Mouse (Mus musculus) MEL (cell line): Measurements from ENCODE around the gene Ubiad1. TPM values are rescaled to one million over a fixed set of nuclear protein-coding genes. Genes with fewer than 3 reads are reported as not detected.

Source experiments
- DNase-seq: peaks from one replicate; pipeline ENCODE4 v3.0.0; 2011; ENCODE audit warnings: low read depth, low spot score
- H3K27ac ChIP-seq: 2 replicates; pipeline ENCODE4 v1.5.1; 2012; ENCODE audit warnings: low read depth, mild to moderate bottlenecking, control low read depth, low read length, moderate library complexity; ENCODE audit not compliant: control insufficient read depth
- H3K27me3 ChIP-seq, 2 experiments: fragments of 150-350 bp in 1 of 2; sonication (generic) in 1 of 2; 2 replicates each; pipeline ENCODE4 v1.6.1; 2012; ENCODE audit warnings: low read length in 2 of 2, mild to moderate bottlenecking in 2 of 2, improper control_type of control experiment in 1 of 2, moderate library complexity in 1 of 2; ENCODE audit not compliant: insufficient read depth in 2 of 2, control insufficient read depth in 1 of 2
- H3K36me3 ChIP-seq, 2 experiments: 2 replicates each; pipeline ENCODE4 v1.6.1; 2012 to 2014; ENCODE audit warnings: low read length in 2 of 2, improper control_type of control experiment in 1 of 2, inconsistent platforms in 1 of 2, mild to moderate bottlenecking in 1 of 2; ENCODE audit not compliant: insufficient read depth in 2 of 2, control insufficient read depth in 1 of 2
- H3K4me1 ChIP-seq, 2 experiments: fragments of 150-350 bp in 1 of 2; sonication (generic) in 1 of 2; 2 replicates each; pipeline ENCODE4 v1.6.1; 2012; ENCODE audit warnings: low read length in 2 of 2, improper control_type of control experiment in 1 of 2, mild to moderate bottlenecking in 1 of 2; ENCODE audit not compliant: insufficient read depth in 2 of 2, control insufficient read depth in 1 of 2
- H3K4me3 ChIP-seq, 2 experiments: fragments of 150-350 bp in 1 of 2; sonication (generic) in 1 of 2; 2 replicates each; pipeline ENCODE4 v1.5.1; 2012; ENCODE audit warnings: low read depth in 2 of 2, low read length in 2 of 2, mild to moderate bottlenecking in 2 of 2, moderate library complexity in 2 of 2, control low read depth in 1 of 2, improper control_type of control experiment in 1 of 2; ENCODE audit not compliant: control insufficient read depth in 1 of 2, insufficient read depth in 1 of 2
- H3K79me2 ChIP-seq: 2 replicates; pipeline ENCODE4 v1.6.1; 2012; ENCODE audit warnings: mild to moderate bottlenecking, low read length, moderate library complexity; ENCODE audit not compliant: control insufficient read depth, poor library complexity, insufficient read depth
- H3K9ac ChIP-seq: 2 replicates; pipeline ENCODE4 v1.6.1; 2012; ENCODE audit warnings: low read depth, mild to moderate bottlenecking, control low read depth, low read length, moderate library complexity; ENCODE audit not compliant: control insufficient read depth, poor library complexity, severe bottlenecking
- H3K9me3 ChIP-seq: fragments of 150-350 bp; sonication (generic); replicated peaks from 2 replicates; pipeline ENCODE4 v1.6.1; 2012; ENCODE audit warnings: mild to moderate bottlenecking, low read length, improper control_type of control experiment, moderate library complexity; ENCODE audit not compliant: insufficient read depth
- CHD2 ChIP-seq: IDR thresholded peaks from 2 replicates; pipeline ENCODE4 v1.6.1; 2011; ENCODE audit warnings: low read length, improper control_type of control experiment
- CTCF ChIP-seq, 3 experiments: IDR thresholded peaks in 2 of 3; conservative IDR thresholded peaks in 1 of 3; 2 replicates each; pipeline ENCODE4 v1.5.1; 2011 to 2012; ENCODE audit warnings: low read length in 3 of 3, low read depth in 2 of 3, mild to moderate bottlenecking in 2 of 3, improper control_type of control experiment in 1 of 3, inconsistent platforms in 1 of 3, mixed read lengths in 1 of 3, moderate library complexity in 1 of 3; ENCODE audit not compliant: control insufficient read depth in 1 of 3, insufficient read depth in 1 of 3, poor library complexity in 1 of 3, severe bottlenecking in 1 of 3
- E2F4 ChIP-seq: IDR thresholded peaks from 2 replicates; pipeline ENCODE4 v1.6.1; 2011; ENCODE audit warnings: low read depth, low read length, improper control_type of control experiment, borderline replicate concordance
- HCFC1 ChIP-seq: IDR thresholded peaks from 2 replicates; pipeline ENCODE4 v1.6.1; 2012; ENCODE audit warnings: low read depth, mild to moderate bottlenecking, inconsistent platforms, low read length, improper control_type of control experiment, moderate library complexity
- KAT2A ChIP-seq: conservative IDR thresholded peaks from 2 replicates; pipeline ENCODE4 v1.6.1; 2012; ENCODE audit warnings: low read depth, low read length, improper control_type of control experiment, inconsistent platforms
- MAFK ChIP-seq: IDR thresholded peaks from 2 replicates; pipeline ENCODE4 v1.6.1; 2011; ENCODE audit warnings: low read depth, mild to moderate bottlenecking, low read length, improper control_type of control experiment, borderline replicate concordance
- MAX ChIP-seq: IDR thresholded peaks from 2 replicates; pipeline ENCODE4 v1.6.1; 2011; ENCODE audit warnings: low read length, improper control_type of control experiment
- MAZ ChIP-seq: IDR thresholded peaks from 2 replicates; pipeline ENCODE4 v1.6.1; 2012; ENCODE audit warnings: low read depth, mild to moderate bottlenecking, inconsistent platforms, low read length, improper control_type of control experiment
- MEF2A ChIP-seq: IDR thresholded peaks from 2 replicates; pipeline ENCODE4 v1.6.1; 2014; ENCODE audit warnings: low read depth, mild to moderate bottlenecking, inconsistent platforms, low read length, improper control_type of control experiment; ENCODE audit not compliant: poor library complexity, insufficient replicate concordance, severe bottlenecking; ENCODE audit errors: extremely low read depth
- MXI1 ChIP-seq: IDR thresholded peaks from 2 replicates; pipeline ENCODE4 v1.6.1; 2011; ENCODE audit warnings: mild to moderate bottlenecking, low read depth, low read length, improper control_type of control experiment
- MYB ChIP-seq: IDR thresholded peaks from 2 replicates; pipeline ENCODE4 v1.6.1; 2011; ENCODE audit warnings: mild to moderate bottlenecking, low read depth, low read length, improper control_type of control experiment
- MYC ChIP-seq: IDR thresholded peaks from 2 replicates; pipeline ENCODE4 v1.6.1; 2011; ENCODE audit warnings: low read depth, mild to moderate bottlenecking, low read length, improper control_type of control experiment, moderate library complexity
- NELFE ChIP-seq: IDR thresholded peaks from 2 replicates; pipeline ENCODE4 v1.6.1; 2011; ENCODE audit warnings: low read depth, low read length, improper control_type of control experiment
- NRF1 ChIP-seq: IDR thresholded peaks from 2 replicates; pipeline ENCODE4 v1.6.1; 2014; ENCODE audit warnings: low read depth, mild to moderate bottlenecking, inconsistent platforms, low read length, improper control_type of control experiment, moderate library complexity; ENCODE audit not compliant: poor library complexity, insufficient read depth, severe bottlenecking
- POLR2AphosphoS2 ChIP-seq: IDR thresholded peaks from 2 replicates; pipeline ENCODE4 v1.6.1; 2011; ENCODE audit warnings: low read length, improper control_type of control experiment
- SIN3A ChIP-seq: IDR thresholded peaks from 2 replicates; pipeline ENCODE4 v1.6.1; 2012; ENCODE audit warnings: low read length, improper control_type of control experiment, inconsistent platforms
- SMC3 ChIP-seq: IDR thresholded peaks from 2 replicates; pipeline ENCODE4 v1.6.1; 2011; ENCODE audit warnings: low read depth, low read length, improper control_type of control experiment
- TBP ChIP-seq: IDR thresholded peaks from 2 replicates; pipeline ENCODE4 v1.8.0; 2011; ENCODE audit warnings: low read depth, low read length, improper control_type of control experiment
- UBTF ChIP-seq: IDR thresholded peaks from 2 replicates; pipeline ENCODE4 v1.6.1; 2012; ENCODE audit warnings: low read depth, mild to moderate bottlenecking, inconsistent platforms, low read length, improper control_type of control experiment, moderate library complexity, borderline replicate concordance; ENCODE audit not compliant: insufficient read depth
- USF2 ChIP-seq, 2 experiments: IDR thresholded peaks; 2 replicates each; pipeline ENCODE4 v1.6.1; 2011 to 2012; ENCODE audit warnings: improper control_type of control experiment in 2 of 2, low read length in 2 of 2, borderline replicate concordance in 1 of 2, inconsistent platforms in 1 of 2, low read depth in 1 of 2, mild to moderate bottlenecking in 1 of 2; ENCODE audit not compliant: insufficient read depth in 1 of 2
- ZC3H11A ChIP-seq: IDR thresholded peaks from 2 replicates; pipeline ENCODE4 v1.6.1; 2012; ENCODE audit warnings: low read depth, mild to moderate bottlenecking, inconsistent platforms, low read length, improper control_type of control experiment
- ZKSCAN1 ChIP-seq: IDR thresholded peaks from 2 replicates; pipeline ENCODE4 v1.6.1; 2012; ENCODE audit warnings: low read depth, mild to moderate bottlenecking, inconsistent platforms, low read length, improper control_type of control experiment, moderate library complexity
- ZMIZ1 ChIP-seq: IDR thresholded peaks from 2 replicates; pipeline ENCODE4 v1.6.1; 2012; ENCODE audit warnings: low read depth, mild to moderate bottlenecking, inconsistent platforms, low read length, improper control_type of control experiment, moderate library complexity
- ZNF384 ChIP-seq: IDR thresholded peaks from 2 replicates; pipeline ENCODE4 v1.6.1; 2012; ENCODE audit warnings: low read depth, mild to moderate bottlenecking, inconsistent platforms, low read length, improper control_type of control experiment
- polyA plus RNA-seq, 2 experiments: library from polyadenylated mRNA; stranded (reverse) in 1 of 2; unstranded in 1 of 2; fragments of >175 nt in 1 of 2; fragments of >200 nt in 1 of 2; gene quantifications; 2 replicates each; pipeline versions ENCODE4 v1.2.1 to v1.2.4; 2012; ENCODE audit warnings: low replicate concordance in 2 of 2, low read depth in 1 of 2; ENCODE audit not compliant: insufficient read length in 2 of 2, insufficient read depth in 1 of 2, missing spikeins in 1 of 2
- total RNA-seq: library from RNA; depleted of rRNA; stranded (reverse); fragments of 300-350 nt; gene quantifications from 2 replicates; pipeline ENCODE4 v1.2.3, GENCODE M21; 2012

Gene Ubiad1
- total and polyA plus RNA-seq, 3 experiments, result 19.4 to 24.3 TPM; not detected in 1

DNA sequence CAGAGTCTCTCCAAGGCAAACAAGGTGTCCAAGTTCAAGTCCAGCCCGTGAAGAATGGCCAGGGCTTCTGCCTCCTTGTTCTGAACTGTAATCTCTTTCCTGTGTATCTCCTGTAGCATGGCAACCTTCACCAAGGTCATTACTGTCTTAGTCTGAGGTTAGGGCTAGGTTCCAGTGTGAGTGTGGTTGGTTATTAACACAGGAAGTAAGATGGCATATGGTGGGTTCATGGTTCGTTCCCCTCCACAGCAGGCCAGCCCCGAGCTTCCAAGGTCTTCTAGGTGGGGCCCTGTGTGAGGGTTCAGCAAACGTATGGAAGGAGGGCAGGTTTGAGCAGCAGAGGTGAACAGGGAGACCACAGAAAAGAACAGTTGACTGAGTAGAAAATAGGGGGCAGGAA lies 12.1 kb downstream of the Ubiad1 start:
- H3K9me3 ChIP-seq, result no peaks in the 10 kb centered on the region
- no peak overlapping the region for H3K9ac ChIP-seq
- DNase-seq, result no peak
- no peak overlapping the region for H3K27ac ChIP-seq
- H3K4me1 ChIP-seq, result peaks cover 0 to 6% of the 10 kb centered on the region in 2 experiments; a peak in 2 of 4 replicates
- H3K4me3 ChIP-seq, result no peak overlapping the region
- H3K79me2 ChIP-seq, result no peaks in the 10 kb centered on the region; the same call in 1 of the 2 replicates
- no peak for TF ChIP-seq NRF1
- TF ChIP-seq MAZ, result no peak
- TF ChIP-seq POLR2AphosphoS2, result no peak
- TF ChIP-seq MAX, result no peak
- TF ChIP-seq ZC3H11A, result no peak
- TF ChIP-seq MAFK, result no peak
- TF ChIP-seq ZNF384, result no peak
- no peak for TF ChIP-seq HCFC1
- no peak for TF ChIP-seq NELFE
- TF ChIP-seq SMC3, result no peak
- TF ChIP-seq SIN3A, result no peak
- TF ChIP-seq ZMIZ1, result no peak
- no peak for TF ChIP-seq ZKSCAN1
- no peak for TF ChIP-seq KAT2A
- TF ChIP-seq, all 39 proteins: peak for 0
- no peaks in the 10 kb centered on the region for H3K27me3 ChIP-seq
- peaks cover 2% of the 10 kb centered on the region in 2 experiments; a peak in 2 of 4 replicates for H3K36me3 ChIP-seq

DNA sequence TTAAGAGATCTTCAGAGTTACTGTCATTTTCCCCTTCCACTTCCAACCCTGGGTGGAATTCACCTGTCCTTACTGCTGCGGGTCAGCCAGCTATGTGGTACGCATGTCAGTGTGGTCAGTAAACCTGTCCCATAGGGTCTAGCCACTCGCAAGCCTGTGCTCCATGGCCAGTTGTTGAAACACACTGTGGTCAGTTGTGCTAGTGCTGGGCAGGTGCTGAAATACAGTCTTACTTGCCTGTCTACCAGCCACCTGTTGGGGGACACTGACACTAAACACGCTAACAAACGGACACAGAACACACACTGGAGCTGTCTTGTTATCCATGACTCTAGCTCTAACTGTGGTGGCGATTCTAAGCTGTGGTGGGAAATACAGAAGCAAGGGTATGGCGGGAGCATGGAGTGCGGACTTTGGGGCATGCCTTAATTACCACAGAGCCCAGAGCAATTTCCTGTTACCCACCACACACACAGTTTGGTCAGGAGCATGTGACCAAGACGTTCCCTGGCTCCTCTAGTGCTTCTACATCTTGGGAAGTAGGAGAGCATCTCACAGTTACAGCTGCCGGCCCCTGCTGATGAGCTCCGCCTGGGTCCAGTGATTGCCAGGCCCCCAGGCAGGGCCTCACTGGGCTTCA lies 13.6 kb downstream of the Ubiad1 start:
- TF ChIP-seq MYC (no peak), MEF2A (no peak), CHD2 (no peak), UBTF (no peak), MXI1 (no peak), E2F4 (no peak), USF2 (IDR thresholded peaks at IDR 0.05; ENCODE audit: borderline replicate concordance in 1 of 2, insufficient read depth in 1 of 2, low read depth in 1 of 2, low read length in 2 of 2) (no peak), MYB (no peak), TBP (no peak), ZNF384 (no peak), CTCF (IDR thresholded peaks at IDR 0.05 in 2 of 3, conservative IDR thresholded peaks at IDR 0.05 in 1 of 3; ENCODE audit: control insufficient read depth in 1 of 3, insufficient read depth in 1 of 3, low read depth in 2 of 3, low read length in 3 of 3, poor library complexity in 1 of 3, severe bottlenecking in 1 of 3) (no peak)
- TF ChIP-seq, all 39 proteins: peak for 0
- Histone ChIP-seq H3K36me3 (peaks cover 0 to 2% of the 10 kb centered on the region in 2 experiments; a peak in 1 of 4 replicates), H3K4me1 (peaks cover 0 to 6% of the 10 kb centered on the region in 2 experiments; a peak in 2 of 4 replicates), H3K4me3 (no peak overlapping the region), H3K9me3 (no peaks in the 10 kb centered on the region), H3K9ac (no peak overlapping the region), H3K79me2 (no peaks in the 10 kb centered on the region), H3K27me3 (no peaks in the 10 kb centered on the region), H3K27ac (no peak overlapping the region)
- DNase-seq, result no peak
